In genomic region chr2:106789694-106790328, GRCm38 (mm10) we compare ENCODE assay signal across 12 mouse cellular contexts.
DNase-seq lines count a peak whose midpoint lies in the region; ATAC-seq and TF ChIP-seq lines count a peak whose summit lies in the region.
"Had no signal": no experiment of that assay in that cellular context is flagged by ENCODE, and none has a peak within 500 bp of the region (broad histone marks: within the 10 kb centered on the region; RNA-seq: fewer than 3 reads in every experiment).

No protein-coding gene starts in this region.

- H3K9ac ChIP-seq in embryonic facial prominence, embryonic 15.5 days: no peak overlapping the region

- 54% methylated on average over 5 of the region's 5 CpGs for WGBS in kidney, adult 2 months
- 26% methylated on average over 5 of the region's 5 CpGs for WGBS in embryonic facial prominence, embryonic 15.5 days

- no peak for TF ChIP-seq CTCF in kidney, adult 2 months (conservative IDR thresholded peaks at IDR 0.05; ENCODE audit: insufficient read depth, insufficient read length, low read depth, low read length)

- TF ChIP-seq POLR2A in kidney, adult 2 months (IDR thresholded peaks at IDR 0.05; ENCODE audit: low read depth, low read length): no peak

- H3K27ac ChIP-seq in kidney, adult 2 months (ENCODE audit: insufficient read depth, low read depth, low read length): no peak overlapping the region
- peak overlapping the region; percentile 56; the same call in 1 of the 2 replicates for H3K27ac ChIP-seq in embryonic facial prominence, embryonic 15.5 days (replicated peaks)

- peak; percentile 67 for DNase-seq in embryo, embryonic 10 days (ENCODE audit: low spot score)
- DNase-seq in embryo, embryonic 9.5 days (ENCODE audit: extremely low spot score): no peak
- DNase-seq in kidney, postnatal 10 days: peak; percentile 47
- DNase-seq in kidney, adult 2 months: no peak
- peak; percentile 27 for DNase-seq in lung, postnatal 36 days
- DNase-seq in retina, postnatal 1 day: no peak
- DNase-seq: layer of hippocampus, postnatal 36 days; right cerebral cortex, postnatal 14 days; thymus, postnatal 25 days had no signal

- peaks cover 6% of the 10 kb centered on the region; the same call in 1 of the 2 replicates for H3K4me1 ChIP-seq in kidney, adult 2 months (ENCODE audit: control insufficient read depth, insufficient read depth, low read length)
- peaks cover 25% of the 10 kb centered on the region for H3K4me1 ChIP-seq in embryonic facial prominence, embryonic 15.5 days

- H3K36me3 ChIP-seq in kidney, adult 2 months (ENCODE audit: control insufficient read depth, insufficient read depth, low read length): no peaks in the 10 kb centered on the region
- no peaks in the 10 kb centered on the region; the same call in 1 of the 2 replicates for H3K36me3 ChIP-seq in embryonic facial prominence, embryonic 15.5 days

- peak; percentile 81 for ATAC-seq in embryonic facial prominence, embryonic 15.5 days (ENCODE audit: insufficient number of reproducible peaks, low FRiP score, low TSS enrichment, low read depth)
- no peak for ATAC-seq in erythroid progenitor cell, adult 5-6 weeks (replicated peaks; ENCODE audit: low FRiP score, poor library complexity, severe bottlenecking)
- ATAC-seq: midbrain, embryonic 16.5 days had no signal

- H3K4me2 ChIP-seq in embryonic facial prominence, embryonic 15.5 days (replicated peaks): no peak overlapping the region

- no peak overlapping the region for H3K4me3 ChIP-seq in kidney, adult 2 months (ENCODE audit: insufficient read depth, low read depth, low read length)
- H3K4me3 ChIP-seq in embryonic facial prominence, embryonic 15.5 days (replicated peaks): no peak overlapping the region

- no peaks in the 10 kb centered on the region for H3K9me3 ChIP-seq in embryonic facial prominence, embryonic 15.5 days (replicated peaks)

- no peaks in the 10 kb centered on the region for H3K27me3 ChIP-seq in kidney, adult 2 months (replicated peaks; ENCODE audit: control insufficient read depth, insufficient read depth, low read length)
- no peaks in the 10 kb centered on the region for H3K27me3 ChIP-seq in embryonic facial prominence, embryonic 15.5 days

Comparison
In these comparisons a context has a peak if more than half of its experiments do, and no peak if none do; other contexts are left out.
1. DNase-seq: peak in embryo, embryonic 10 days (single experiment), kidney, postnatal 10 days (single experiment) and lung, postnatal 36 days (single experiment); none in embryo, embryonic 9.5 days (single experiment), kidney, adult 2 months (single experiment) and retina, postnatal 1 day (single experiment).